15 mouse cellular contexts compared by ENCODE assay signal in genomic region chr19:61080251-61080749, GRCm38 (mm10).
DNase-seq lines count a peak whose midpoint lies in the region; TF ChIP-seq lines count a peak whose summit lies in the region.
"Had no signal": no experiment of that assay in that cellular context is flagged by ENCODE, and none has a peak within 500 bp of the region (broad histone marks: within the 10 kb centered on the region; RNA-seq: fewer than 3 reads in every experiment).

No protein-coding gene starts in this region.

- intact Hi-C loops in gastrocnemius, adult 2 months (cut with DNase I), result no loop called here

- no peak for DNase-seq in gastrocnemius, adult 2 months
- no peak for DNase-seq in gastrocnemius, postnatal 4 days (ENCODE audit: low spot score in 2 of 2)
- DNase-seq in 3T3-L1 (ENCODE audit: low read depth, low spot score), result peak; percentile 43
- peak; percentile 41 for DNase-seq in lung, postnatal 14 days
- DNase-seq in cerebellum, postnatal 36 days, result no peak
- no peak for DNase-seq in right cerebral cortex, postnatal 10 days (ENCODE audit: low spot score in 2 of 2)
- DNase-seq in cerebellum, adult 8-10 months, result no peak
- DNase-seq: adrenal gland, postnatal 25 days; liver; midbrain, embryonic 14.5 days had no signal

- H3K27ac ChIP-seq in gastrocnemius, adult 2 months, result peak overlapping the region; percentile 44
- peak overlapping the region; percentile 39; the same call in 1 of the 2 replicates for H3K27ac ChIP-seq in bone marrow, adult 2 months (ENCODE audit: control insufficient read depth, insufficient read depth, low read depth, low read length, poor library complexity)
- H3K27ac ChIP-seq: embryonic facial prominence, embryonic 12.5 days; hindbrain, embryonic 14.5 days; macrophage; stomach, embryonic 15.5 days had no signal

- TF ChIP-seq POLR2A in bone marrow, adult 2 months (IDR thresholded peaks at IDR 0.05; ENCODE audit: borderline replicate concordance, control insufficient read depth, low read depth, low read length), result no peak

- peaks cover 5% of the 10 kb centered on the region for H3K4me1 ChIP-seq in bone marrow, adult 2 months (ENCODE audit: control insufficient read depth, insufficient read depth, low read length)
- H3K4me1 ChIP-seq: embryonic facial prominence, embryonic 12.5 days; stomach, embryonic 15.5 days had no signal

- no peak overlapping the region for H3K4me3 ChIP-seq in gastrocnemius, adult 2 months
- H3K4me3 ChIP-seq in bone marrow, adult 2 months (replicated peaks; ENCODE audit: control insufficient read depth, low read depth, low read length), result no peak overlapping the region
- H3K4me3 ChIP-seq: embryonic facial prominence, embryonic 12.5 days; stomach, embryonic 15.5 days had no signal

- TF ChIP-seq CTCF in gastrocnemius, adult 2 months (IDR thresholded peaks at IDR 0.05), result no peak
- no peak for TF ChIP-seq CTCF in bone marrow, adult 2 months (IDR thresholded peaks at IDR 0.05; ENCODE audit: control insufficient read depth, insufficient read depth, low read length)

- WGBS in bone marrow, adult 2 months, result 57% methylated on average over 5 of the region's 5 CpGs

Comparison
In these comparisons a context has a peak if more than half of its experiments do, and no peak if none do; other contexts are left out.
1. DNase-seq: peak in 3T3-L1 (single experiment) and lung, postnatal 14 days (single experiment); none in gastrocnemius, adult 2 months (single experiment), gastrocnemius, postnatal 4 days (0 of 2), cerebellum, postnatal 36 days (0 of 2), right cerebral cortex, postnatal 10 days (0 of 2) and cerebellum, adult 8-10 months (single experiment).